Mouse (Mus musculus): ENCODE data around the gene Gm3625. TPM values are rescaled to one million over a fixed set of nuclear protein-coding genes. Genes with fewer than 3 reads are reported as not detected.
A peak's percentile ranks its signal among the peaks of the same experiment; 100 is the strongest.

The Gm3625 gene
- not detected for total RNA-seq (2021)

DNA sequence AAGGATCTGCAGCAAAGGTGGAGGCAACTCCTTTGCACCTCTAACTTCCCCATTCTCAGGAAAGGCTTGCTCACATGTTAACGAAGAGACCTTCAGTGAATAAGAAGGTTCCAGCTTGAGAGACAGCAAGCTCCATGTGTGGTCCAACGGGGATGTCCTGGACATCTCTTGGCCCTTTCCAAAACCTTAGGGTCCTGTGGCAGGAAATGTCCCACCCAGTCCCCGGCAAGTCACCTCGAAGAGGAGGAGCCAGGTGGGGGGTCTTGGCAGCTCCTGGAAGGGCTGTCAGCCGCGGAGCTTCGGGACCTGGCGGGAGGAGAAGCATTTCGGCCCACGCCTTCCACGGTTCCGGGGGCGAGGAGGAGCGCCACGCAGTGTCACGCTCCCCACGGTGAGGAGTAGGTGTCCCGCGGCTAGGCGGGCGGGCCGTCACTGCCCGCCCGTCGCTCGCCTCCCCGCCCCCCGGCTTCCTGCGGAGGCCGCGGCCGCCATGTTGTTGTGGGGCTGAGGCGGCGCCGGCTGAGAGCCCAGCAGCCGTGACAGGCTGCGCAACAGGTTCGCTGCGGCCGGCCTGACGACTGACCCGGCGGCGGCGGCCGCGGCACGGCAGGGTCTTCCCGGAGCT, at the start of gene Gm3625, which contains the start of gene Itsn2:
Gm3625 (minus strand) TSS at position 387 of the 625 bp plus-strand sequence.
Itsn2 (plus strand) TSS at position 98 of the 625 bp plus-strand sequence.
- intact Hi-C loops (cut with DNase I): no loop called here
- DNase-seq (ENCODE audit: extremely low spot score in 1 of 2, low spot score in 2 of 2): peak; percentile 44 to 87

DNA sequence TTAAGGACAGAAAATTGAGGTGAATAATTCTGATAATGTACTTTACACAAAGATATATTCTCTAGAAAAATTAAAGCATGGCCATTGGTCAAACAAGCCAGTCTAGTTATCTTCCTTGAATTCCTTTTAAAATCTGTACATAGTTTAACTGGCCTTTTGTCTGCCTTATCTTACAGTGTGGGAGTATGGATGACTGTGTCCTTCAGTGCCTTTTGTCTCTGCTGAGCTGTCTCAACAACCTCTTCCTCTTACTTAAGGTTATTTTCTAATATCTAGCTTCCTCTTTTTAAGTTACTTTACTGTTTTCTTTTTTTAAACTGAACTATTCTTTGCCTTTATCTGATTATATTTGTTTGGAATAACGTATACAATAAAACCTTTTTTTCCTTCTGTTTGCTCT, 48.0 kb upstream of the Gm3625 start:
- no peak for DNase-seq (ENCODE audit: extremely low spot score in 1 of 2, low spot score in 2 of 2)
- intact Hi-C loops (cut with DNase I): no loop called here

DNA sequence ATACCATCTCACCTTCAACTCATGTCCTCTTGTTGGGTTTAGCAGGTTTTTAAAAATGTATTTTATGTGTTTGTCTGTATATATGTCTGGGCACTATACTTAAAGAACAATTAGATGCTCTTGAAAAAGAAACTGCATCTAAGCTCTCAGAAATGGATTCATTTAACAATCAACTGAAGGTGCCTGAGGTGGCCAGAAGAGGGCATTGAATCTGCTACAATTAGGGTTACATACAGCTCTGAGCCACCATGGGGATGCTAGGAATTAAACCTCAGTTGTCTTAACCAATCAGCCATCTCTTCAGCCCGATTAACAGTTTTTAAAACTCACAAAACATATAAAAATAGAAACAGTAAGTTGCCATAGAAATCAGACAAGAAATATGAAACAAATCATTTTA, 45.7 kb upstream of the Gm3625 start:
- intact Hi-C loops (cut with DNase I): no loop called here
- DNase-seq (ENCODE audit: extremely low spot score in 1 of 2, low spot score in 2 of 2): no peak

DNA sequence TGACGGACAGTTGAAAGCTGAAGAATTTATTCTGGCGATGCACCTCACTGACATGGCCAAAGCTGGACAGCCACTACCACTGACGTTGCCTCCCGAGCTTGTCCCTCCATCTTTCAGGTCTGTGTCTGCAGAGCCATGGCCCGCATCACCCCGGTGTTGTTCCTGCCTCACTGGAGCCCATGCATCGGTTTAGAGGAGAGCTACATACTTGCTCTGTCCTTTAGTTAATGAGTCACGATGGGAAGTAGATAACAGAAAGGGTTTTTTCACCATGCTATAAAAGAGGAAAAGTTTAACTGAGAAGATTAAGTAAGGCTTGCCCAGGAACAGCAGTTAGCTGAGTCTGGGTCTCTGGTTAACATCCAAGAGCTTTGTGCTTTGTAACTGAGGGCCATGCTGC, 40.2 kb upstream of the Gm3625 start:
- intact Hi-C loops (cut with DNase I): loop anchor here (5.0 kb wide), 1 partner anchor 39 kb away; no protein-coding TSS in a partner anchor

DNA sequence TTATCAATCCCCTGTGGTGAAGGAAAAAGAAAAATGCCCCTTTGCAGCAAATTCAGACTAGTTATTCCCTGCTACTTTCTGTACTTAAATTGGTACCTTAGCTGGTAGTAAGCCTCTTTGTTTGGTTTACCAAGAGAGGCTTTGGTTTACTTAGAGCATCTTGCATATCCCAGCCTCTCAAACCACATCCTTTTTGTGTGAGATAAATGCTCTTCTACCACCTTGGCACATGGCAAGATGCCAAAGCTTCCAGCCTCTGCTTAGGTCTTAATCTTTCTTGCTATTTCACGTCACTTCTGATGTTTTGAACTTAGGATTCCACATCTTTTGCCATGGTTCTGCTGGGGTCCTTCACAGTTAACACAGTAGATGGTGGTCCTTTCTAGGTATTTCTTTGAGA, 31.5 kb upstream of the Gm3625 start:
- DNase-seq (ENCODE audit: extremely low spot score in 1 of 2, low spot score in 2 of 2): no peak
- intact Hi-C loops (cut with DNase I): no loop called here

More for the DNA sequence above, 40.2 kb upstream of the Gm3625 start:
- DNase-seq (ENCODE audit: extremely low spot score in 1 of 2, low spot score in 2 of 2): no peak

DNA sequence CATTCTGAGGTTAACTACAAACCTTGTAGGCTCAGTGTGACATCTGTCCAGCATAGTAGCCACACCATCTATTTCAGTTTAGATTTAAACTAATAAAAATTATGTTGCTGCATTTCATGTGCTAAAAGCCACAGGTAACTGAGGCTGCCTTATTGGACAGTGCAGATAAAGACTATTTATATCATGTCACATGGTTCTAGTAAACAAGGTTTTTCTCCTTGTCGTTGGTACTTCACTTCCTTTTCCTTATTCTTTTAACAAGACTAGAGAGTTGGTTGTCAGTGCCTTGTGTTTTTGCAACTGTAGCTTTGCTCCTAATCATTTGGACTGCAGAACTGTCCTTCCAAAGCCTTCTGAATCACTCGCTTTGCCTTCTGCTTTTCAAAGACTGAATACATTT, 22.0 kb upstream of the Gm3625 start:
- DNase-seq (ENCODE audit: extremely low spot score in 1 of 2, low spot score in 2 of 2): no peak
- intact Hi-C loops (cut with DNase I): no loop called here

DNA sequence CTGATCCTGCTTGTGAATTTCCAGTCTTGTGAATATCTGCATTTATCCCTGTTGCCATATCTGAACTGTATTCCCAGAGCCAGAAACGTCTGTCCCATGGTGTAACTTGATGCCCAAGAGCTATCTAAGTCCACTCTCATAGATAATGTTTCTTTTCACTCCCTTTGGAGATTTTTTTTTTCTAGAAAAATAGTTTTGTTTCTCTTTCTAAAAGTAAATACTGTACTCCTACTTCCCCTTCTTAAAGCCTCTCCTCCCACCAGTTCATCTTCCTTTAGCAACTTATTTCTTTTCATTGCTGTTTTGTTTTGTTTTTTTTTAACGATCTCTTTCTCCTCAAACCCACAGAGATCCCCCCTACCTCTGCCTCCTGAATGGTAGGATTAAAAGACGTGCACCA, 13.9 kb upstream of the Gm3625 start:
- DNase-seq (ENCODE audit: extremely low spot score in 1 of 2, low spot score in 2 of 2): no peak
- intact Hi-C loops (cut with DNase I): no loop called here

DNA sequence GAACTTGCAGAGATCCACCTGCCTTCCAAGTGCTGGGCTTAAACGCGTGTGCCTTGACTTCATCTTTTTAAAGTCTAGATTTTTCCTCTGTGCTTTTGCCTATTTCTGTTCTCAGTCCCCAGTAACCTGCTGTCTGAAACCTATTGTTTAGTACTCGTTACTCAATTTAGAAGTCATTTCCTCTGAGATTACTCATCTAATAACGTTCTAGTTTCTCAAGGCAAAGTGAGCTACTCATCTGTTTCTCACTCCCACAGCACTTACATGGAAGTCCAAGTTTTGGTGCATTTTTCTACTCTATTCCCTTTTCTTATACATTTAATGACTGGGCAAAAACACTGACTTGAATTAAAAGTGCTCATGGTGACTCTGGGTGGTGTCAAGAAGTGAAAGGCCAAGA, 7.0 kb upstream of the Gm3625 start:
- no peak for DNase-seq (ENCODE audit: extremely low spot score in 1 of 2, low spot score in 2 of 2)
- intact Hi-C loops (cut with DNase I): no loop called here

DNA sequence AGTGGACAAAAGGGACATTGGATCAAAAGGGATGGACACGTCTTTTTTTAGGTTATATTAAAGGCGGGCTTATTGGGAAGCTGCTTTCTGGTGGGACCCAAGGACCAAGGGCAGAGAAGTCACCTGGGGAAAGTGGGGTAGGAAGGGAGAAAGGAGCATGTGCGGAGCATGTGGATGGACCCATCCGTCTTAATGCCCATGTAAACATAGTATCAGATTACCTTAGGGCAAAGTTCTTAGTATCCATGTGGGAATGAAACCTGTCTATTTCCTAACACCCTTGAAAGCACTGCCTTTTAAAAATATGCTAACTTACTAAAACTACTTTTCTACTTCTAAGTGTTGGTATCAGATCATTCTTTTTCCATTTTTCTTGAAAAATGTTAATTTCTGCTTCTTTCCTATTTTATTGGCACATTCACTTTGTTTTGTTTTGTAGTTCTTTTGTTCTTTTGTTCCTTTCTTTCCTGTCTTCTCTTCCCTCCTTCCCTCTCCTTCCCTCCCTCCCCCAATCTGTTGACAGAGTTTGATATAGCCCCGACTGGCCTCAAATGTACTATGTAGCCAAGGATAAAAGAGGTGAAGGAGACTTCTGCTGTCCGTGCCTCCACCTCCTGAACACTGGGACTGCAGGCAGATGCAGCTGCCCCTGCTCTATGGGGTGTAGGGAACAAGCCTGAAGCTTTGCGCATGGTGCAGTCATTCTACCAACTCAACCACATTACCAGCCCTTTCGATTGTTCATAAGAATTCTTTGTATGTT, 6.1 kb upstream of the Gm3625 start:
- intact Hi-C loops (cut with DNase I): no loop called here
- DNase-seq (ENCODE audit: extremely low spot score in 1 of 2, low spot score in 2 of 2): no peak

DNA sequence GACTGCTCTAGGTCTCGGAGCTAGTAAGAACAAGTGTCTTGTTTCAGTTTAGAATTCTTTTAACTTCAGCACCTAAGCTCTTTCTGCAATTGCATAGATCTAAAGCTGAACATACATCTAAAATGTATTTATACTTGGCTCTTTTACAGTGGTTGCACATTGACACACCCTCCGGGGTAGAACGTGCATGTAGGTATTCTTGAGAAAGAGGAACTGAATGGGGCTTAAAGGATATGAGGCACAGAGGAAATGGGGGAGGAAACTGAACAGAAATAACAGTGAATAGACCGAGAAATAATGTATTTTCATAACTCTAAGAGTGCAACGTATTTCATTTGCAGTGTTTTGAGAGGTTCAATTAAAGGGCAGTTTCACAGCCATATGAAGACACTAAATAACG, 2.3 kb upstream of the Gm3625 start:
- intact Hi-C loops (cut with DNase I): no loop called here
- no peak for DNase-seq (ENCODE audit: extremely low spot score in 1 of 2, low spot score in 2 of 2)

DNA sequence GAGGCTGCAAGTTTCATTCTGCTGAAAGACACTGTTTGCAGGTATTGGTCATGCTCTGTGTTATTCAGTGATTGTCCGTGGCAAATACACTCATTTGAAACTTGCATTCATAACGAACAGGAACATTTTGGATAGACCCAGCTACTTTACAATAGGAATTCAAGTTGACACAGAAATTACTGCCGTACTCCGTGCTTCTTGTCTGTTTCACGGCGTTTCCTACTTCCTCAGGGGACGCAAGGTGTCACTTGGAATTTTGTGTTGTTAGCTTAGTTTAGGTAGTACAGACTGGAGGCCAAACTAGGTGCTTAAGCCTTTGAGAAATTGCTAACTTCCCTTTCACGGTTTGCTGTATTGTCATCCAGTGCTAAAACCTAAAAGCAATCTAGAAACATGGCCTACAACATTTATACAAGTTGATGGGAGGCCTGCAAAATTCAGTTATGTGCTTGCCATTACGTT, 1.2 kb upstream of the Gm3625 start:
- no peak for DNase-seq (ENCODE audit: extremely low spot score in 1 of 2, low spot score in 2 of 2)
- intact Hi-C loops (cut with DNase I): no loop called here

DNA sequence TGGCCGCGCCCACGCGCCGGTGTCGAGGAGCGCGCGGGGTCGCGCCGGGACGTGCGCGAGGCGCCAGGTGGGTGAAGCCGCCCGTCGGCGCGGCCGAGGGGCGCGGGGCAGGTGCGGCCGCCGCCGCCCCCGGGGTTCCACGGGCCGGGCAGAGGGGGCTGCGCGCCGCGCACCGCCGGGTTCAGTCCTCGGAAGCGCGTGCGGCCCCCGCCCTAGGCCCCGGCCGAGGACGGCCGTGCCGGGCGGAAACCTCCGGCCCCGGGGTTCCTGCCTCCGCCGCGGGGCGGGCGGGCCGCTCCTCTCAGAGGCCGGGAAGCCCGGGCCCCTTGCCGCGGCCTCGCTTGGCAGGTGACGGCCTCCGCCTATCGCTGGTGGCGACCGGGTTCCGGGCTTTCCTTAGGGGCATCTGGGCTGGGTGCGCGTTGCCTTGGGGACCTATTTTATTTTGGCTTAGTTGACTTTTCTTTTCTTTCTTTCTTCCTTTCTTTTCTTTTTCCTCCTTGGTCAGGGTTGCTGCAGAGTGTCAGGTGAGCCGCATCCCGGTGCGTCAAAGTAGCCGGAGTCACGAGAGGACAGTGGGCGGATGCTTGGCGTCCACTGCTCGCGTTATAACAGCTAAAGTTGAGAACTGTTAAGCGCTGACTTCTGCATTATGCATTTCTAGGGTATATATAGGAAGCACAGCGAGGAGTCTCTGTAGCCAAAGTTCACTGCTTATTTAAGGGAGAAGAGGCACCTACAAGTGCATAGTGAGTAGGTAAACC, 621 bp upstream of the Gm3625 start:
- peak in 1 of 2 experiments; percentile 69 for DNase-seq (ENCODE audit: extremely low spot score in 1 of 2, low spot score in 2 of 2)
- intact Hi-C loops (cut with DNase I): no loop called here

DNA sequence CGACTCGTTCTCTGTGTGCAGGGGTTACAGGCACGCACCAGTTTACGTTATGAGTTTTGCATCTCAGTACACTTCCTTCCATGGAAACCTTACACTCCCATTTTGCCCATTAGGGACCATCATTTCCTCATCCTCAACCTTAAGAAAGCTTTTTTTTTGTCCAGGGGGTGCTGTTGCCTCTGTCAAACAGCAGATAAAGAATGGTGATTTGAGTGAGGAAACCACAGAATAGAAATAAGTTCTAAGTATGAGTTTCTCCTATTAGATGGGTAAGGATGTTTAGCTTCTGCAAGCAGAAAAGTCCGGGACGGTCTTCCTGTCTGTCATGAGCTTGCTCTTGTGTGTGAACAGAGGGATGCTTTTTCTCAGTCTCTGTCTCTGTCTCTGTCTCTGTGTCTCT, 702 bp downstream of the Gm3625 start:
- no peak for DNase-seq (ENCODE audit: extremely low spot score in 1 of 2, low spot score in 2 of 2)
- intact Hi-C loops (cut with DNase I): no loop called here

DNA sequence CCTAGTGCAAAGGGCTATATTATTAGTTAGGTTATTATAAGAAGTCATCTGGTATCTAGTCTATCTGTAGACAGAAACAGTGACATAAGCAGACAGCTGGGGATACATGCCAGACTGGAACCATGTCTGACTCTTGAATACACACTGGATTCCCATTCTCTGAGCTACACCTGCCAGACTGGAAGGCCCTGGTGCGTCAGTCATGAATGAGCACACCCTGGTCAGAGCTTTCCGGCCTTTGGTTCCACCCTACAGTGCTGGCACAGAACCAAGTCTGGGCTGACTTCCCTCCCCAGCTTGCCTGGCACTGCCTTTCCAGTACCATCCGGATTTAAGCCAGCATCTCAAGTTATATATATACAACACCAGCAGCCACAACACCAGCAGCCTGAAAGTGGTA, 4.1 kb downstream of the Gm3625 start:
- peak in 1 of 2 experiments; percentile 64 for DNase-seq (ENCODE audit: extremely low spot score in 1 of 2, low spot score in 2 of 2)

DNA sequence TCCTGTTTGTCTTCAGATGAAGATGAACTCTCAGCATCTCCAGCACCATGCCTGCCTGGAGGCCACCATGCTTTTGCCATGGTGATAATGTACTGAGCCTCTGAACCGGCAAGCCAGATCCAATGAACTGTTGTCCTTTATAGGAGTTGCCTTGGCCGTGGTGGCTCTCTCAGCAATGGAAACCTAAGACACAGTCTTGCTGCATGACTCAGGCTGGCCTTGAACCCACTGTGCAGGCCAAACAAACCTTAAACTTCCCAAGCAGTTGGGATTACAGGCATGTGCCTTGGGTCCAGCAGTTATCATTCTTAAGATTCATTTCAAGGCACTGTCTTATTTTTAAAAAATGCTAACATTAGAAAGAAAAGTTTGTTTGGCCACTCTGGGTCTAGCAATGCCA, 4.9 kb downstream of the Gm3625 start:
- no peak for DNase-seq (ENCODE audit: extremely low spot score in 1 of 2, low spot score in 2 of 2)

More for the DNA sequence above, 4.1 kb downstream of the Gm3625 start:
- intact Hi-C loops (cut with DNase I): no loop called here

DNA sequence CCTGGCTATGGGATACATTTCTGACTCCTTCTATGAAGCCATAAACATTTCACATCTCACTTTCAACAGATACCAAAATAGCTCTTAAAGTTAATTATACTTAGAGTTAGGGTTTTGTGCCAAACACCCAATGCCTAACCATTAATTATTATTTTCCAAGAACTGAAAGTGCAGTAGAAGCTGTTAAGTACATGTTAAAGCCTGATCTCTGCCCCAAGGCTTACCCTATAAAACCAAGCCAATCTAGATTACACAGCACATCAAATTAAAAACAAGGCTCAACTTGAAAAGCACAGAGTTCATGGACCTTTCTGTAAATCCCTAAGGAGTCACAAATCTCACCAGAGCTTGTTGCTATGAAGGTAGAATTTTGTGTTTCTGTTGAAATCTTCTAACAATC, 10.4 kb downstream of the Gm3625 start:
- no peak for DNase-seq (ENCODE audit: extremely low spot score in 1 of 2, low spot score in 2 of 2)
- intact Hi-C loops (cut with DNase I): no loop called here

More for the DNA sequence above, 4.9 kb downstream of the Gm3625 start:
- intact Hi-C loops (cut with DNase I): no loop called here

DNA sequence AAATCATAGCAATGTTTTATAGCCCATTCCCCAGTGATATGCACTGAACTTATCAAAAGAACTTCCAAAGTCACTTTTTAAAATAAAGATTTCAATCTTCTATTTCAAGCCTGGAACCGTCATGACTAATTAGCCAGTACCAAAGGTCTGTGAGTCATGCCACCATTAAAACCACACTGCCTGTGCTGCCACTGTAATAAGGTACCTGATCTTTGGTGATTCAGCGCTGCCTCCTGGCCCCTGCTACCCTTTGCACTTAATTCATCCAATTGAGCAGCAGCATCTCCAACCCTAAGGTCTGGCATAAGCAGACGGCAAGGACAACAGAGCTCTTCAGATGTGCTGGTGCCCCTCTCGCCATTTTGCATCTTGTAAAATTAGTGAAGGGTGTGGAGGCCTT, 18.7 kb downstream of the Gm3625 start:
- DNase-seq (ENCODE audit: extremely low spot score in 1 of 2, low spot score in 2 of 2): no peak
- intact Hi-C loops (cut with DNase I): no loop called here

DNA sequence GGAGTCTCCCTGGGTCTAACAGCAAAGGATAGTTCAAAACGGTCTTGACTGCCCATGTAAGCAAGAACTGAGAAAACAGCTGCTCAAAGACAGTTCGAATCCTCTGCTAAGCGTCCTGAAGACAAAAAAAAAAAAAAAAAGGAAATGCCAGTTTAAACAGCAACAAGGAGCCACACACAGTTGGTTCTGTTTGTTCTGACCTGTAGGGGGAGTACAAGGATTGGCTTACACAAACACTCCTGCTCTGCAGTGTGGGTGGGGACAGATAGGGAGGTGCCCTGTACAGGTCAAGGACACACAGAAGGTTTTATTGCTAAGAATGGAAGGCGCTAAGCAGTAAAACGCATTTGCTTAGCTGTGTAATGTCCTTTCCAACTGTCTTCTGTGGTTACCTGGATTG, 20.9 kb downstream of the Gm3625 start:
- DNase-seq (ENCODE audit: extremely low spot score in 1 of 2, low spot score in 2 of 2): no peak
- intact Hi-C loops (cut with DNase I): no loop called here

DNA sequence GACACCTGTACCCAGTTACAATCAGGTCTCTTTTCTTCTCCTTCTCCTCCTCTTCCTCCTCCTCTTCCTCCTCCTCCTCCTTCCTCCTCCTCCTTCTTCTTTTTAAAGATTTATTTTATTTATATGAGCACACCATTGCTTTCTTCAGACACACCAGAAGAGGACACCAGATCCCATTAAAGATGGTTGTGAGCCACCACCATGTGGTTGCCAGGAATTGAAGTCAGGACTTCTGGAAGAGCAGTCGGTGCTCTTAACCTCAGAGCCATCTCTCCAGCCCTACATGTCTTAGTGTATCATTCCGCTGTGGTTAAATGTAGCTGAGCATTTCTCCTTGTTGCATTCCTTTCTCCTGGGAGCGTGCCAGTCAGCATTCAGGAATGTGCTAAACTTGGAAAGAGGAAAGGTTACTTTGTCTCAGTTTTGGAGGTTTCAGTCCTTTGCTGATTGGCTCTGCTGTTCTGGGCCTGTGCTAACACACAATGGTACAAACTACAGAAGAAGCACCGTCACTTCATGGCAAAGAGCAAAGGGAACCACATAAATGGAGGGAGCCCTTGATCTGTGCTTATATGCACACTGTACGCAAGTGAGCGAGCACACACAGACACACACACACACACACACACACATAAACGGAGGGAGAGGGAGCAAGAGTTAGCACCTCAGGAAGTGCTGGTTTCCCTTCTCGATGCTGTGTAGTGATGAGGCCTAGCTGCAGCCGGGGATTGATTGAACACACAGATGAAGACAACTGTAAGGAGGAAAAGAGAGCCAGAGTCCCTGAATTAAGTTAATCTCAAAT, 34.0 kb downstream of the Gm3625 start:
- intact Hi-C loops (cut with DNase I): no loop called here
- peak in 1 of 2 experiments; percentile 36 for DNase-seq (ENCODE audit: extremely low spot score in 1 of 2, low spot score in 2 of 2)
